Mouse (Mus musculus) heart, postnatal 4 days (tissue): ENCODE measurements around the gene Sdc4. TPM values are rescaled to one million over a fixed set of nuclear protein-coding genes. Genes with fewer than 3 reads are reported as not detected.
A peak's percentile ranks its signal among the peaks of the same experiment; 100 is the strongest.

ENCODE experiments used
- DNase-seq: peaks from one replicate; pipeline ENCODE4 v3.0.0; 2021
- total RNA-seq, 2 experiments: library from RNA; stranded (reverse); gene quantifications; 2 replicates each; pipeline ENCODE4 v1.2.3; 2021

Sdc4 gene
- total RNA-seq, 2 experiments from 2014 or later, result 22.1 to 25.8 TPM

DNA sequence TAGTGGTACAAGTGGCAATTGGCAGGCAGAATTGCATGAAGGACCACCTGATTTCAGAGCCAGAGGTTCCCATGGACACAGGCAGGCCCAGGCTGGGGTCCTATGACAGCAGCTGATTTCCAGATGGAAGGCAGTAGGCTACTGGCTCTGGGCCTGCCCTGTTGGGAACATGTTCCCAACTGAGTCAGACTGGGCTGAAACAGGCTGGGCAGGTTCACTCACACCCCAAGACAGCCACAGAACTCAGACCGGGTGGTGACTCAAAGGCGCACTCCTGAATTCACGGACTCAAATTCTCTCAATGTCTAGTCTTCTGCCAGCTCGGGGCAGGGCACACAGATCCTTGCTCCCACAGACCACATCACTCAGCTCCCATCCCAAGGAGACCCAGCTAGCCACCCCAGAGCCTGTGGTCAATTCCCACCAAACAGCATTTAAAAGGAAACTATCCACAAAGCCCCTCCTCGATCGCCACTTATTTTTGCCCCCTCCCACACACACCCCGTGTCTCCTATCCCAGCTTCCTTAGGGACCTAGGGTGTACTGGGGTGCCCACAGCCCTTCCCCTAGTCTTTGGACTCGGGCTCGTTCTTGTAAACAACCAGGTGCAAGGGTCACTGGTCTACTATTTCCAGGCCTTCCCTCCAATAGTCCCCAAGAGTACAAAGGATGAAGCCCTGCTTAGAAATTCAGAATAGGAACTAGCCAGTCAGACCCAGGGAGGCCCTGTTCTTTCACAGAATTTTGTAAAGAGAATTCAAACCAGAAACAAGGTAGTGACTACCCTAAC is 11.8 kb downstream of the Sdc4 start:
- no peak for DNase-seq

DNA sequence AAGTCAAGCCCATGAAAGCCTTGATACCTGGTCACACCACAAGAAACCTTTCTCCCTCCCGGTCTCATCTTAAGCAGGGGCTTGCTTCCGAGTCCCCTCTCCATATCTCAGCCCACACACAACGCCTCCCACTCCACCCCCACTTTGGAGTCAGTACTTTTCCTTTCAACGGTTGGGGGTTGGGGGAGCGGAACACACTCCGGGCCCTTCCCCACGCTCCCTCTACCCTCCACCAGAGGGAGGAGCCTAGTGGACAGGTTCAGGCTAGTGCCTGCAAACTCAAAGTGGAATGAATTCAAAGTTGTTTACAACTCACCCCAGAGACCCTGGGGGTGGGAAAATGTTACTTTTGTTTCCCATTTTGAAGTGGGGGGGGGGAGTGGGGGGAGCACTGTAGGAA is 13.0 kb downstream of the Sdc4 start:
- DNase-seq, result no peak

DNA sequence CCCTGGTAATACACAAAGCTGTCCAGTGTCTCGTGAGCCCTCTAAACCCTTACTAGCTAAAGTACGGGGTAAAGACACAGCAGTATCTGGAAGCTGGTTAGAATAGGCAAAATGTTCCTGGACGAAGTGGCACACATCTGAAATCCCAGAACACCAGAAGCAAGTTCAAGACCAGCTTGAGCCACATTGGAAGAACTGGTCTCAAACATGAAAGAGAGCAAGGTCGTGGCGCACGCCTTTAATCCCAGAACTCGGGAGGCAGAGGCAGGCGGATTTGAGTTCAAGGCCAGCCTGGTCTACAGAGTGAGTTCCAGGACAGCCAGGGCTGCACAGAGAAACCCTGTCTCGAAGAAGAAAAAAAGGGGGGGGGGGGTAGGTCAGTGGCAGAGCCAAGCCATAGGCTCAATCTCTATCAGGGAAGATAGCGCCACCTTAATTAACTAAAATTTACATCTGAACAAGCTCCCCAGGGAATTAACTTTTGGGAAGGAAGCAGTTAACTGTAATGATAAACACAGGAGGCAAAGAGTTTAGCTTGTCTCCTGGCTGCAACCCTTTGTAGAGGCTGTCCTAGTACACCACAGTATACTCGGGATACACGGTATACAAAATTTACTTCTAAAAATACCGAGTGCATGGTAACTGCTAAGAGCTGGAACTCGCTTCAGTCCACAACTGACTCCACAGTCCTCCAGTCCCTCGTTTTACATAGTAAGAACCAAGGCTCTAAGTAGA is 13.6 kb downstream of the Sdc4 start:
- no peak for DNase-seq

DNA sequence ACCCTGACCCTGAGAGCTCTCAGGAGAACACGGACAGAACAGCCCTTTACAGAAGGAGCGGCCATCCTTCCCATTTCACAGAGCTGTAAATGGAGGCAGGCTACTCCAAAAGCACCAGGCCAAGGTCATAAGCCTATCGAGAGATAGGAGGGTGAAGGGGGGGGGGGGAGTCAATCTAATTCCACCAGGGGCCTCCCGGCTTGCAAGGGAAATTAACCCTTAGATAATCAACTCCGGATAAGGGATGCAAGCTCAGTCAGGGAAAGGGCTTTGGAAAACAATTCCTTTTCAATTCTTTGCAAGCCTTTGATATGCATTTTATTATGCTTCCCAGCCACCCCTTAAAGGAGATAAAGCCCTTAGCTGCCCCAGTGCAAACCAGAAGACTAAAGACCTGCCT is 15.2 kb downstream of the Sdc4 start:
- DNase-seq, result no peak

DNA sequence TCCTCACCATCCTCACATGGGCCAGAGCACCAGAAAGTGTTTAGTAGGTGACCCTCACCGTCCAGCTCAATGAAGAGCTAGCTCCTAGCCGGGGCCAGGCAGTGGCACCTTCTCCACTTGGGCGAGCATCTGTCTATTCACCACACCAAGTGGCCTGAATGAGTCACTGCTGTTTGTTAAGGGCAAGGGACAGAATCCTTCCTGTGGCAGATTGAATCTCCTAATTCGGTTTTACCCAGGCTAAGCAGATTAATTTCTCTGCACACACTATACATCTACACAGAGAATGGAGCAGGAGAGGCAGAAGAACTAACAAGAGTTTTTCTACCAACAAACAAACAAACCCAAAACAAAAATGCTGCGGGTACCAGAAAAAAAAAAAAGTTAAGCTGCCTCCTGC is 16.7 kb downstream of the Sdc4 start:
- no peak for DNase-seq

DNA sequence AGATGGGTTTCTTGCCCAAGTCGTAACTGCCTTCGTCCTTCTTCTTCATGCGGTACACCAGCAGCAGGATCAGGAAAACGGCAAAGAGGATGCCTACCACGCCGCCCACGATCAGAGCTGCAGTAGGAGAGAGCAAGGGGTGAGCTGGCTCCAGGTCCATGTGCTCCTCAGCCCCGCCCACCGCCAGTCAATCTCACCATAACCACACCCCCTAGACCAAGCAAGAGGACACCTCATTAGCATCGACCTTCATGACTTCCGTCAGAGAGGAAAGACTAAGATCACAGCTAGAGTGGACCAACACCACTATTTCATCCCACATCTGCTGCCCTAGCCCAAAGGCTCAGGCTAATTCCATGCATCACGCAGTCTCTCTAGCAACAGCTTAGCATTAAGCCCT is 17.6 kb downstream of the Sdc4 start:
- DNase-seq, result no peak

DNA sequence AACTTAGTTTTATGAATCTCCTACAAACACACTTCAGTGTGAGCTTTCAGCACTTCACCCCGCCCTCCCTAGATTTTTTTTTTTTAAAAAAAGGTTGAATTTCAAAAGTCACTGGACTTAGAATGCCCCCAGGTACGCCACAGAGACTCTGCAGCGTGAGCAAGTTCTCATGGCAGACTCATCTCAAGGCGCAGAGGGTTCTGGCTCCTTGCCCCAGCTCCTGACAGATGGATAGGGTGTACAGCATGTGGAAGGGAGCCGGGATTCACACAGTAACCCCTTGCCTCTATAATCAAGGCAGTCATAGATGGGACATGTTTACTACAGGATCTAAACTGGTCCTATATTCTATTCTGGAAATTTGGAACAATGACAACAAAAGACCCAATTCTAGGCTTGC is 18.3 kb downstream of the Sdc4 start:
- DNase-seq, result no peak

DNA sequence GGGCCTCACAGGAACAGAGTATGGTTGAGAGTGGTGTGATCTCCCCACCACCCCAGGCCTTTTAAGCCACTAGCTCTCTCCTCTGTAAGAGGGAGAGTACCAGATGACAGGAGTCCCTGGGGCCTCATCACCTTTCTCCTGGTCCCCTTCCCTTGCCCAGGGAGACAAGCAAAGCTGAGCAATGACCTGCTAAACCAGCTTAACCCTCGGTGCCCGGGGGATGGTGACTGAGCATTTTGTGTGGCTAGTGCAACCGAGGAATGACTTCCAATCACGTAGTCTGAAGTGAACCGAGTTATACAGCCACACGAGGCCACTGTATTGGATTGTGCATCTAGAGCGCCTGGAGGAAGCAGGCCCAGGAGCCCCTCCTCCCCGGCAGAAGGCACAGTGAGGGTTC is 19.3 kb downstream of the Sdc4 start:
- DNase-seq, result no peak

DNA sequence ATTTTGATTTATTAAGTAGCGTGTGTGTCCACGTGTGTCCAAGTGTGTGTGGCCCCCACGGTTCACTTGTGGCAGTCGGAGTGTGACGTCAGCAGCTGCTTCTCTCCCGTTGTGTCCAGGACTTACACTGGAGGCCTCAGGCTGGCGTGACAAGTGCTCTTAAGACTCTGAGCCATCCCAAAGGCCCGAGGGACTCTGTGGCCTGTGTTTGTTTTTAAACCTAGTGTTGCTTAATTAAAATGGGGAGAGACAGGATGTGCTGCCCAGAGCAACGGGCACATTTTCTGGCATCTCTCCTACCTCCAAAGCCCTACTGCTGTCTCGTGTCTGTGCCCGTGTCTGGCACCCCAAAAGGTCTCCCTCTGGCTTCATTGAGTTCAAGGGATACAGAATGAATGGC is 20.2 kb downstream of the Sdc4 start:
- DNase-seq, result no peak

DNA sequence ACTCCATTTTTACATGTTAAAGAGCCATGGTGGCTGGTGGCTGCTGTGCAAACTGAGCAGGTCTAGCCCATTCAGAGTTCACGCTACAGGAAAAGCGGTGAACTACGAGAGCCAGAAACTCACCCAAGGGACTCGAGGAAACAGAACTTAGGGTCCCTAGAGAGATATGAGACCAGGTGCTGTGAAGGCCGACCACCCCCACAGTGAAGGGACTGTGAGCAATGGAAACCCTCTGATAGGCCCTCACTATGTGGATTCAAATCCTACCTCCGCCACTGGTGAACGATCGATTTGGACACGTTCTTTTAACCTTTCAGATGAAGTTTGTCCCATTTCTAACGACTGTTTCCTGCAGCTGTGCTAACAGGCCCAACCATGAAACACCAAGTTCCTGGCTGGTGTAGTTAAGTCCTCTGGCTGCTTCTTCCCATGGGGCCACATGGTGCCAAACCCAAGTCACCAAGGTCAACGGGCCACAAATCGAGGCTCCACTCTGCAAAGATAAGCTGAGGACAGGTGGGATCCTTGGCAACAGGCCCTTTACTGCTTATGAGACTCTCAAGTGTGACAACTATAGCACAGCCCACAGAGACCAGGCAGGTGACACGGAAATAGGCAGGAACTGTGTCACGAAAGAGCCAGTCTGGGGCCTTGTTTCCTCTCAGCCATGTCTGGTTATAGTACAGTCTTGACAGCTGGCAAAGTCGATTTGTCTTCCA is 20.9 kb downstream of the Sdc4 start:
- DNase-seq, result no peak

DNA sequence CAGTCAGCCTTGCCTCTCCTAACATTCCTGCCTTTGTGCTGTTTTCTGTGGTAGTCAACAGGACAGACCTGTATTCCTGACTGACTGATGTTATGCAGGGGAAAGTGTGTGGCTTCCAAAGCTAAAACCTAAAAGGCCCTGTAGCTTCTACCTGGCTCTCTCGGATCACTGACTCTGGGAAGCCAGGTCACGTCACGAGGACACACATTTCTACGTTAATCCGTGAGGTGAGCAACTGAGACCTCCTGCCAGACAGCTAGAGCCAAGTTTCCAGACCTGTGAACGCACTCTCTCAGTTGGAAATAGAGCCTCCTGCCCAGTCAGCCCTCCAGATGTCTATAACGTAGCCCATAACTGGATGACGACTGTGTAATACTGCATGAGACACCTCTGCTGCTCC is 21.7 kb downstream of the Sdc4 start:
- no peak for DNase-seq

DNA sequence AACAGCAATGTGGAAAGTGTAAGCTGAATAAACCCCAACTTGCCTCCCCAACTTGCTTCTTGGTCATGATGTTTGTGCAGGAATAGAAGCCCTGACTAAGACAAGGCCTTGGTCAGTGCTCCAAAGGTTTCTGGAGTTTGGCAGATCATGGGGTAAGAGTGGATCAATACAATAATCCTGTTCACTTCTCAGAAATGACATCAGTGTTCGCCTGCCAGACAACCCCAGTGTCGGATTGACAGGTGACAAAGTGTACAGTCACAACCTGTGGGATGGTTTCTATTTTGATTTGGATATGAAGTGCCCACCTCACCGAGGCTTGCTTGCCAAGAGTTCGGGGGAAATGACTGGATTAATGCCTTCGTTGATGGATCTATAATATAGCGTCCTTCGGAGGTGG is 22.4 kb downstream of the Sdc4 start:
- DNase-seq, result no peak

DNA sequence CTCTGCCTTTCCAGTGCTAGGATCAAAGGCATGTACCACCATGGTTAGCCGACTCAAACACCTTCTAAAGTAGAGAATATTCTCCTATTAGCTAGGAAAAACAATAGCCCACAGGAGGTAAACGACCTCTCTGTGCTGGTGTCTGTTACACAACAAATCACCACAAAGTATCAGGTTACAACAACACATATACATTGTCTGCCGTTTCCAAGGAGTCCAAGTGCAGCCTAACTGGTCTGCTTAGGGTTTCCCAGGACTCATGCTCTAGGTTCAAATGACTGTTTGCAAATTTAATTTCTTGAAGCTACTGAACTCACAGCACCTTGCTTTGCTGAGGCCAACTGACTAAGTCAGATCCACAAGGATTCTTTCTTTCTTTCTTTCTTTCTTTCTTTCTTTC is 24.2 kb downstream of the Sdc4 start:
- no peak for DNase-seq

DNA sequence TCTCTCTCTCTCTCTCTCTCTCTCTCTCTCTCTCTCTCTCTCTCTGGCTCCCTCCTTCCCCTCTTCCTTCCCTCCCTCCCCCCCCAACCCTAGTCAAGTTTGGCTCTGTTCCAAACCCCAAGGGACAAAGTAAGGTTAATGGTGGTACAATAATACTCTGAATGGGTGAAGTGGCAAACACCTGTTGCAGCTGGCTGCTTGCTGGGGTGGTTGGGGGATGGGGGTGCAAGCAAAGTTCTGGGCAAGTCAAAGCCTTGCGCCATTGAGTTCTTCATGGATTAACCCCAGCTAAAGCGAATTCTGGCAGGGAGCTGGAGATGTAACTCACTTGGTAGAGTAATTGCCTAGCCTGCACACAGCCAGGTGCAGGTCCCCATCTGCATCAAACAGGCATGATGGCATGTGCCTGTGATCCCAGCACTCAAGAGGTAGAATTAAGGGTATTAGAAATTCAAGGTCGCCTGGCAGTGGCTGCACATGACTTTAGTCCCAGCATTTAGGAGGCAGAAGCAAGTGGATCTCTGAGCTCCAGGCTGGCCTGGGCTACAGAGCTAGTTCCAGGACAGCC is 25.3 kb downstream of the Sdc4 start:
- DNase-seq, result no peak

DNA sequence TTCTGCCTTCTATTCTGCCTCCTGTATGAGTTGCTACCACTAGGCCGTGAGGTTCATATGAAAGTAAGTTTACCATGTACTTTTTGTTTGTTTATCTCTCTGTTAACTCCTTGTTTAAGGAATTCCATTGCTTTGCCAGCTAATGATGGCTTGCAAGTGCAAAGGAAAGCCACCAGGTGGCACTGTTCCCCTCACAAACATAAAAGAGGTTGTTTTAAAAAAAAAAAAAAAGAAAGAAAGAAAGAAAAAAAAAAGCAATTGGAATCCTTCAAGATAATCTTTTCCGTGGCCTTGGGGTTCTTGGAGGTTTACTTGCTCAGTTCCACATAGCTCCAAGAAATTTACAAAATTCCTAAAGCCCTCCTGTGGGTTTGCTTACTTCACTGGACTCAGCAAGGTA is 26.5 kb downstream of the Sdc4 start:
- peak; percentile 55 for DNase-seq

DNA sequence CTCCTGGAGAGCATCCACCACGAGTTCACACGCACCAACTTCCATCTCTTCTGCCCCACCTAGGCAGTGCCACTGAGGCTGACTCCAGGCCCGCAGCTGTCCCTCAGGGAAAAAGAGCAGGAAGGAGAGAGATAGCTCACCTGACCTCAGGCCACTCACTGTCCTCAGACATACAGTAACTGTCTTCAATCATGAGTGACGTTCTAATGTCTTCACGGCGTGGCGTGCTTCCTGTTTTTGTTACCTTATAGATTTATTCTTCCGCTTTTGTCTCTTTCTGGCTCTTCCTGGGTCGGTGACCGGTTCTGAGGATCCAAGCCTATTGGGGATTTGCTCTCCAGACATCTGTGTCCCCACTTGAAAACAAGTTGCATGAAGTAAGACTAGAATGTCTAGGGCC is 29.1 kb downstream of the Sdc4 start:
- DNase-seq, result no peak

DNA sequence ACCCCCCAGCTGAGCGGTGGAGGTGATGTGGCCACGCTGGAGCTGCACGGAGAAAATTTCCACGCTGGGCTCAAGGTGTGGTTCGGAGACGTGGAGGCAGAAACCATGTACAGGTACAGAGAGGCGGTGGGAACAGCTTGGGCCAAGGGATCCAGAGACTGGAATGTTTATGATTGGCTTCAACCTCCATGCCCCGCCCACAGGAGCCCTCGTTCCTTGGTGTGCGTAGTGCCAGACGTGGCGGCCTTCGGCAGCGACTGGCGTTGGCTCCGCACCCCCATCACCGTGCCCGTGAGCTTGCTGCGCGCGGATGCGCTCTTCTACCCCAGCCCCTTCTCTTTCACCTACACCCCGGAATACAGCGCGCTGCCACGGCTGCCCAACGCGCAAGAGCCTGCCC is 29.5 kb downstream of the Sdc4 start:
- no peak for DNase-seq

DNA sequence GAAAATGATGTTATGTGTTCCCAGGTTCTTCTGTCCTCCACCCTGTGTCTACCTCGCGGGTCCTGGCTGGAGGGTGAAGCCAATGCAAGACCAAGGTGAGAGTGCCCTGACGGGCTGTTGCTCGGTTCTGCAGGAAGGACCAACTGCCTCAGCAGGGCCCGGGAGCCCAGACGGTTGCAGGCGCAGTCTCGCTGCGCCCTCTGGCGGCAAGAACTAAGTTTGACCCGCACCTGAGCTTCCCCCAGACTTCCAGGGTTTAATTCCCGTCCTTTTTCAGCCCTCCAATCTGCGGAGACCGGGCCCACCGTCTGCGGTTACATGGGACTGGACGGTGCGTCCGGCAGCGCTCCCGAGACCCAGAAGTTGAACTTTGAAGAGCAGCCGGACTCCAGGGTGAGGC is 36.0 kb downstream of the Sdc4 start:
- DNase-seq, result peak; percentile 80

DNA sequence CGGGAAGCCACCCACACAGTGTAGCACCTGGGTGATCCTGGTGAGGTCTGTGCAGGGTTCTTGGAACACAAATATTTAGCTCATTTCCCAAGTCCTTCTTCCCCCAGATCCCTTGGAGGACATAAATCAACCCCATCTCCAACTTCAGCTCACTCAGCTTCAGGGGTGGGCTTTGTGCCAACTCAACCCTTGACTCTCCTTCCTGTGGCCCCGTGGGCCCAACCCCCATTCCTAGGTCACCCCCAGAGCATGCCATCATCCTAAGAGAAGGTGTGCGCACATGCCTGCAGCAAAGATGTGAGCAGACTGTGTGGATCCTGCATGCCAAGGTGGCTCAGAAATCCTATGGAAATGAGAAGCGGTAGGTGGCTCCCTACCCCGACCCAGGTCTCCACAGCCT is 38.2 kb downstream of the Sdc4 start:
- DNase-seq, result no peak

DNA sequence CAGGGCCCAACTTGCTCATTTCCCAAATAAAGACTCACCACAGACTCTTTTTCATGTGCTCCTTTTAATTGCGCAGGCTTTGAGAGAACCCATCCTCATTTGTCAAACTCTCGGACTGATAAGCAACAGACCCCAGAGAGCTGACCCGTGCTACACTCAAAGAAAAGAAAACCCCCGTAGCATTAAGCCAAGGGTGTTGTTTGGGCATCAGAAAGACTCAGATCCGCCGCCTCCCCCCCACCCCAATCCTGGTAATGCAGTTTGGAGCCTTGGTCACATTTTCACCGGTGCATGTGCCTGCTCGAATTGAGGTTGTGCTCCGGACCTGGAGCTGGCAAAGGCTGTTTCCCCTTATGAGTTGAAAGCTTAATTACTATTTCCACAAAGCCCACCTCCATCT is 38.6 kb downstream of the Sdc4 start, which contains the start of gene Matn4:
Matn4 (minus strand) TSS at position 101 of the 400 bp plus-strand sequence.
- DNase-seq, result no peak

DNA sequence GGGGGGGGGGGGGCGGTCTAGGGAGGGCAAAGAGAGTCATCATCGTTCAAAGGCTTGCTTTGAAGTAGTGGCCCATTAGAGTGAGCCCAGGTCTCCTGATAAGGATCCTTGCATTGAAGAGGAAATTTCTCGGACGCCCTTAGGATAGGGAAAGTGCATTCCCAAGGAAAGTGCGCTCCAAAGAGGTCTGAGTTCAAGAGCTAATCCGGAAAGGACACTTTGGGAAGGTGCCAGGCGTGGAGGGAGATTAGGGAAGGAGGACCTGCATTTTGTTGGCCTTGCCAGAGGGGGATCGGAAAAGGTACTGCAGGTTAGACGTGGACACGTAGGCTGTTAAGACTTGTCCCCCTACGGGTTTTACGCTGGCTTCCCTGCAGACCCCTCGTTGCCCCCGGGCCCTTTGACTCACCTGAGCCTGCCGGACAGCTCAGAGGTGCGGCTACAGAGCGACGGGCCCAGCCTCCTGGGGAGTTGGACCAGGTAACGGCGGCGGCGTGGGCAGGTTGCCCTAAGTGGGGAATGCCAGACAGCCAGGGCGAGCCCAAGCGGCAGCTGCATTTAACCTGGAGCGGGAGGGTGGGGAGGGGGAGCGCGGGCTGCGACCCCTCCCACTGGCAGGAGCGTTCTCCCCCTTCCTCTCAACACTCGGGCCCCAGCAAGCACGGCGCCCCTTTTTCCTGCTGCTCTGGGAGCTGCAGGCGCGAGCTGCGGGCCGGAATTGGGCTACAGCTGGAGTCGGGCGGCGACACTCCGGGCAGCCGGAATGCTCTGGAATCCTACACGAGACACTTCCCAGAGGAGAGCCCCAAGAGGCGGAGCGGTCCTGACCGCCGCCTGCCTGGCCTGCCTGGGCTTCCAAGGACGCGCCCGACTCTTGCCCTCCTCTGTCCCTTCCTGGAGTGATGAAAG is 39.4 kb downstream of the Sdc4 start:
- peak; percentile 64 for DNase-seq
